Mouse (Mus musculus): ENCODE measurements around the gene Spc24. TPM values are rescaled to one million over a fixed set of nuclear protein-coding genes. Genes with fewer than 3 reads are reported as not detected.
"Not testable (repeated sequence)": the region's sequence is repeated elsewhere in the genome, so short reads cannot be mapped to it uniquely, and the experiment has no call there.

Spc24 gene
- polyA plus RNA-seq, 1 experiment, result 59.0 TPM

DNA sequence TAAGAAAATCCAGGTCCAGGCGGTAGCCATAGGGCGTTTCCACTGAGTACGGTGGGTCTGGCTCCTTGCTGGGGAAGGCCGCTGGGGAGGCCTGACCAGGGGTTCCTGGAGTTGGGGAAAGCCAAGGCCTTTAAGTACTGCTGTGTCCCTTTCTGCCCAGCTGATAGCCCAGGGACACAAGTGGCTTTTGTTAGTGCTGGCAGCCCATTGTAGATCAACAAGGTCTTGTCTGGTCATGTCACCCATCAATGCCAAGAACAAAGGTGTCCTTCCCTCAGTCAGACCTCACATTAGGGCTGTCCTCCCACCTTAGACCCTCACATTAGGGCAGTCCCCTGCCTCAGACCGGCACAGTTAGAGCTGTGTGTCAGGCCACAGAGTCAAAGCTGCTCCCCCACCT is 35.5 kb upstream of the Spc24 start:
- Histone ChIP-seq H3K36me3 (ENCODE audit: control insufficient read depth, insufficient read depth, low read length) (no peaks in the 10 kb centered on the region), H3K27ac (ENCODE audit: control insufficient read depth, insufficient read depth, low read length) (no peak overlapping the region), H3K4me1 (replicated peaks; ENCODE audit: control insufficient read depth, insufficient read depth, low read length) (peaks cover 10% of the 10 kb centered on the region), H3K27me3 (ENCODE audit: control insufficient read depth, insufficient read depth, low read length) (no peaks in the 10 kb centered on the region), H3K4me3 (ENCODE audit: control insufficient read depth, insufficient read depth, low read length) (no peak overlapping the region)
- TF ChIP-seq CTCF (IDR thresholded peaks at IDR 0.05; ENCODE audit: borderline replicate concordance, control insufficient read depth, extremely low read depth, insufficient read depth, low read length, poor library complexity), result no peak
- no peak for TF ChIP-seq POLR2A (IDR thresholded peaks at IDR 0.05; ENCODE audit: control insufficient read depth, extremely low read depth, insufficient read depth, low read length, poor library complexity)
- 98% methylated on average over 5 of the region's 5 CpGs for WGBS
- no peak for DNase-seq

DNA sequence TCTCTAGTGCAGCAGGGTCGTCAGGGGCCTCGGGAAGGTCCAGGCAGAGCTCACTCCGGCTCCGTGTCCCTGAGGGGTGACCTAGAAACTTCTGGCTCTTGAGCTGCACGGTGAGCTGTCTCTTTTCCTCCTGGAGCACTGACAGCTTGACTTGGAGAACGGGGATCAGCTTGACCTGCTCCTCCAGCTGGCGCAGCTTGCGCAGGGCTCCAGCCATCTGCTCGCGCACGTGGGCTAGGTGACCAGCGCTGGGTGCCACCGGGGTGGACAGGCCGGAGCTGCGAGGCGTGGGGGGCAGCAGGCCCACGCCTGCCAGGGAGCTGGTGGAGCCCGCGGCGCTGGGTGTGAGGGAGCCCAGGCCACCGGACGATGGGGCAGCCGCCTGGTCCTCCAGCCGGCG is 34.8 kb upstream of the Spc24 start:
- no peak for DNase-seq

DNA sequence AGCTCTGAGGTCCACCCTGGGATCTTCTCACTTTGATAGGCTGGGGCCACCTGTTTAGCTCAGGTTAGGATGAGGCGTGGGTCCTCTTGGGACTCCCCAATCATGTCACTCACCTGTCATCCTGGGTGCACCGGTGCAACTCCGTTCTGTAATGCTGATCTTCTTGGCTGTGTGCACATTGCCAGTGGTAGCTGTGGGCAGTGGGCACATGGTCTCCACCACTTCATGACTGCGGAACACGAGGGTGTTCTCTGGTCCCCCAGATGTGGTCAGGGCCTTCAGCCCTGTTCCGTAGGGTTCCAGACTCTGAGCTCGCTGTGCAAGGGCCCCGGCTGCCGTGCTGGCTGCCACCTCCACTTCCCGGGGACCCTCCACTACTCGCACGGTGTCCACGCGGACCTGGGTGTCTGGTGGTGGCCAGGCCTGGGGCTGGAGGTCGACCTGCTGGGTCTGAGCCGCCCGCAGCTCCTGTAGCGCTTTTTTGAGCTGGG is 34.3 kb upstream of the Spc24 start:
- Histone ChIP-seq H3K27me3 (ENCODE audit: control insufficient read depth, insufficient read depth, low read length) (no peaks in the 10 kb centered on the region), H3K27ac (ENCODE audit: control insufficient read depth, insufficient read depth, low read length) (no peak overlapping the region), H3K4me1 (replicated peaks; ENCODE audit: control insufficient read depth, insufficient read depth, low read length) (peaks cover 10% of the 10 kb centered on the region), H3K4me3 (ENCODE audit: control insufficient read depth, insufficient read depth, low read length) (no peak overlapping the region), H3K36me3 (ENCODE audit: control insufficient read depth, insufficient read depth, low read length) (no peaks in the 10 kb centered on the region)
- TF ChIP-seq CTCF (IDR thresholded peaks at IDR 0.05; ENCODE audit: borderline replicate concordance, control insufficient read depth, extremely low read depth, insufficient read depth, low read length, poor library complexity), result no peak
- TF ChIP-seq POLR2A (IDR thresholded peaks at IDR 0.05; ENCODE audit: control insufficient read depth, extremely low read depth, insufficient read depth, low read length, poor library complexity), result no peak
- no peak for DNase-seq
- 97% methylated on average over 18 of the region's 18 CpGs for WGBS

More for the DNA sequence above, 34.8 kb upstream of the Spc24 start:
- Histone ChIP-seq H3K4me3 (ENCODE audit: control insufficient read depth, insufficient read depth, low read length) (no peak overlapping the region), H3K27ac (ENCODE audit: control insufficient read depth, insufficient read depth, low read length) (no peak overlapping the region), H3K36me3 (ENCODE audit: control insufficient read depth, insufficient read depth, low read length) (no peaks in the 10 kb centered on the region), H3K27me3 (ENCODE audit: control insufficient read depth, insufficient read depth, low read length) (no peaks in the 10 kb centered on the region), H3K4me1 (replicated peaks; ENCODE audit: control insufficient read depth, insufficient read depth, low read length) (peaks cover 10% of the 10 kb centered on the region)
- WGBS, result 98% methylated on average over 25 of the region's 25 CpGs
- TF ChIP-seq POLR2A (IDR thresholded peaks at IDR 0.05; ENCODE audit: control insufficient read depth, extremely low read depth, insufficient read depth, low read length, poor library complexity), result no peak
- TF ChIP-seq CTCF (IDR thresholded peaks at IDR 0.05; ENCODE audit: borderline replicate concordance, control insufficient read depth, extremely low read depth, insufficient read depth, low read length, poor library complexity), result no peak

DNA sequence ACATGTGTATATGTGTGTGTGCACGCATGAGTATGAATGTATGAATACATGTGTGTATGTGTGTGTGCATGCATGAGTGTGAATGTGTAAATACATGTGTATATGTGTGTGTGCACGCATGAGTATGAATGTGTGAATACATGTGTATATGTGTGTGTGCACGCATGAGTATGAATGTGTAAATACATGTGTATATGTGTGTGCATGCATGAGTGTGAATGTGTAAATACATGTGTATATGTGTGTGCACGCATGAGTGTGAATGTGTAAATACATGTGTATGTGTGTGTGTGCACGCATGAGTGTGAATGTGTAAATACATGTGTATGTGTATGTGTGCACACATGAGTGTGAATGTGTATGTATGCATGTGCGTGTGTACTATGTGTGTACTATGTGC is 33.4 kb upstream of the Spc24 start:
- not testable (repeated sequence) for H3K4me1 ChIP-seq (replicated peaks; ENCODE audit: control insufficient read depth, insufficient read depth, low read length); H3K4me3 ChIP-seq (ENCODE audit: control insufficient read depth, insufficient read depth, low read length); H3K27ac ChIP-seq (ENCODE audit: control insufficient read depth, insufficient read depth, low read length); DNase-seq; H3K36me3 ChIP-seq (ENCODE audit: control insufficient read depth, insufficient read depth, low read length); H3K27me3 ChIP-seq (ENCODE audit: control insufficient read depth, insufficient read depth, low read length)
- WGBS, result 97% methylated on average over 6 of the region's 6 CpGs

DNA sequence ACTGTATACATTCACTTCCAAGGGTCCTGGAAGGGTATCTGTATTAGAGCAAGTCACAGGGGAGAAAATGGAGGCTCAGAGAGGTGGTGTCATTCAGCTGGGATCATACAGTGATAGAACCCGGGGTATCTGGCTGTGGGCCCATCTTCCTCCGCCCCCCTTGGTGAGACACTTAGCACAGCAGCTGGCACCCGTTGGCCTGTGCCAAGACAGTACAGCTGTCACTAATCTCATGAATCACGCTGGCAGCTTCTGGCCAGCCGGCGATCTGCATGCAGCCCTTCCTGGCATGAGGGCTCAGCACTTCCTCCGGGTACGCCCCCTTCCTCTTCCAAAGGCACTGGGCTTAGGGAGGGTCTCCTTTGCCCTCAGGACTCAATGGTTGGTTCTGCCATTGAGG is 32.5 kb upstream of the Spc24 start:
- DNase-seq, result no peak
- Histone ChIP-seq H3K27ac (ENCODE audit: control insufficient read depth, insufficient read depth, low read length) (no peak overlapping the region), H3K36me3 (ENCODE audit: control insufficient read depth, insufficient read depth, low read length) (no peaks in the 10 kb centered on the region), H3K27me3 (ENCODE audit: control insufficient read depth, insufficient read depth, low read length) (no peaks in the 10 kb centered on the region), H3K4me1 (replicated peaks; ENCODE audit: control insufficient read depth, insufficient read depth, low read length) (peaks cover 2% of the 10 kb centered on the region; the same call in 1 of the 2 replicates), H3K4me3 (ENCODE audit: control insufficient read depth, insufficient read depth, low read length) (no peak overlapping the region)
- WGBS, result 20% methylated on average over 8 of the region's 8 CpGs
- TF ChIP-seq POLR2A (IDR thresholded peaks at IDR 0.05; ENCODE audit: control insufficient read depth, extremely low read depth, insufficient read depth, low read length, poor library complexity) (no peak), CTCF (IDR thresholded peaks at IDR 0.05; ENCODE audit: borderline replicate concordance, control insufficient read depth, extremely low read depth, insufficient read depth, low read length, poor library complexity) (no peak)

DNA sequence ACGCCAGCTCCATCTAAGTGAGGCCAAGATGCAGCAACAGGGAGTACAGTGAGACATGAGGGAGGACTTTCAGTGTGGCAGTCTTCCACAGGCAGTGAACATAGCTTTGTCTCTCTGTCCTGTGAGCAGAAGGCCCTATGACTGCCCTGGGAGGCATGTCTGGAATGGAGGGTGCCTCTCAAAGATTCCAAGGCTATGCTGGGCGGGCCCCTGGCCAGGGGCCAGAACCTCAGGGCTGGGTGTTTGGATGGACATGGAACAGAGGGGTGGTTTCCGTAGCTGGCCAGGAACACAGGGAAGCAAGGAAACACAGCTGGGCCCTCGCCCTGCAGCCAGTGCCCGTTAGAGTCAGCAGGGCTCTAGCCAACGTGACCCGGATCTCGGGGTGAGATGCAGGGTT is 31.8 kb upstream of the Spc24 start:
- no peak for DNase-seq
- no peak overlapping the region for H3K4me3 ChIP-seq (ENCODE audit: control insufficient read depth, insufficient read depth, low read length)
- TF ChIP-seq CTCF (IDR thresholded peaks at IDR 0.05; ENCODE audit: borderline replicate concordance, control insufficient read depth, extremely low read depth, insufficient read depth, low read length, poor library complexity), result no peak
- no peak for TF ChIP-seq POLR2A (IDR thresholded peaks at IDR 0.05; ENCODE audit: control insufficient read depth, extremely low read depth, insufficient read depth, low read length, poor library complexity)
- WGBS, result 92% methylated on average over 8 of the region's 8 CpGs
- H3K36me3 ChIP-seq (ENCODE audit: control insufficient read depth, insufficient read depth, low read length), result no peaks in the 10 kb centered on the region
- H3K27me3 ChIP-seq (ENCODE audit: control insufficient read depth, insufficient read depth, low read length), result no peaks in the 10 kb centered on the region
- H3K4me1 ChIP-seq (replicated peaks; ENCODE audit: control insufficient read depth, insufficient read depth, low read length), result no peaks in the 10 kb centered on the region; the same call in 1 of the 2 replicates
- H3K27ac ChIP-seq (ENCODE audit: control insufficient read depth, insufficient read depth, low read length), result no peak overlapping the region

DNA sequence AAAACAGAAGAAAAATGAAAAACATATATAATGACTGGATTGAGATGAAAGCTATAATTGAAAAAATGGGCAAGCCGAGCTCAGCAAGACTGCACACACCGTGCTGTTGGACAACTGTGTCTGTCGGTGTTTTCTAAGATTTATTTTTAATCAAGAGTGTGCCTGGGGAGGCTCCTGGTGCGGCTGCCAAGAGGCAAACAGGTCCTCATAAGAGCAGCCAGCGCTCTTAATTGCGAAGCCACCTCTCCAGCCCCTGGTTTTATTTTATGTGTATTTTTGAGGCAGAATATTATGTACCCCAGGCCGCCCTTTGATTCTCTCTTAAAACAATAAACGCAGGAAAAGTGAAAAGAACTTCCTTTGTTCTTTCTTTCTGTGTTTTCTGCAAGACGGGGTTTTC is 28.1 kb upstream of the Spc24 start:
- H3K4me1 ChIP-seq (replicated peaks; ENCODE audit: control insufficient read depth, insufficient read depth, low read length), result no peaks in the 10 kb centered on the region
- 91% methylated on average over 9 of the region's 9 CpGs for WGBS

More for the DNA sequence above, 28.1 kb upstream of the Spc24 start:
- H3K4me3 ChIP-seq (ENCODE audit: control insufficient read depth, insufficient read depth, low read length), result no peak overlapping the region
- TF ChIP-seq CTCF (IDR thresholded peaks at IDR 0.05; ENCODE audit: borderline replicate concordance, control insufficient read depth, extremely low read depth, insufficient read depth, low read length, poor library complexity), result no peak
- no peak for TF ChIP-seq POLR2A (IDR thresholded peaks at IDR 0.05; ENCODE audit: control insufficient read depth, extremely low read depth, insufficient read depth, low read length, poor library complexity)
- H3K27ac ChIP-seq (ENCODE audit: control insufficient read depth, insufficient read depth, low read length), result no peak overlapping the region
- no peaks in the 10 kb centered on the region for H3K27me3 ChIP-seq (ENCODE audit: control insufficient read depth, insufficient read depth, low read length)
- no peak for DNase-seq
- no peaks in the 10 kb centered on the region for H3K36me3 ChIP-seq (ENCODE audit: control insufficient read depth, insufficient read depth, low read length)
